Mouse (Mus musculus) gastrocnemius, postnatal 14 days (tissue): ENCODE data around the gene Kmt2b. TPM values are rescaled to one million over a fixed set of nuclear protein-coding genes. Genes with fewer than 3 reads are reported as not detected.

Experiments used
- DNase-seq: peaks from one replicate; pipeline ENCODE4 v3.0.0; 2021; ENCODE audit warnings: mixed read lengths
- intact Hi-C: fragments of 180-260 bp; cut with DNase I; formaldehyde crosslinking; loops from one replicate; pipeline ENCODE4 v1.15.1; 2025; ENCODE audit warnings: low total_unique reads
- total RNA-seq, 2 experiments: library from RNA; stranded (reverse); gene quantifications; 2 replicates each; pipeline ENCODE4 v1.2.3; 2021

Gene Kmt2b
- total RNA-seq, 2 experiments from 2014 or later = 14.1 to 15.2 TPM

DNA sequence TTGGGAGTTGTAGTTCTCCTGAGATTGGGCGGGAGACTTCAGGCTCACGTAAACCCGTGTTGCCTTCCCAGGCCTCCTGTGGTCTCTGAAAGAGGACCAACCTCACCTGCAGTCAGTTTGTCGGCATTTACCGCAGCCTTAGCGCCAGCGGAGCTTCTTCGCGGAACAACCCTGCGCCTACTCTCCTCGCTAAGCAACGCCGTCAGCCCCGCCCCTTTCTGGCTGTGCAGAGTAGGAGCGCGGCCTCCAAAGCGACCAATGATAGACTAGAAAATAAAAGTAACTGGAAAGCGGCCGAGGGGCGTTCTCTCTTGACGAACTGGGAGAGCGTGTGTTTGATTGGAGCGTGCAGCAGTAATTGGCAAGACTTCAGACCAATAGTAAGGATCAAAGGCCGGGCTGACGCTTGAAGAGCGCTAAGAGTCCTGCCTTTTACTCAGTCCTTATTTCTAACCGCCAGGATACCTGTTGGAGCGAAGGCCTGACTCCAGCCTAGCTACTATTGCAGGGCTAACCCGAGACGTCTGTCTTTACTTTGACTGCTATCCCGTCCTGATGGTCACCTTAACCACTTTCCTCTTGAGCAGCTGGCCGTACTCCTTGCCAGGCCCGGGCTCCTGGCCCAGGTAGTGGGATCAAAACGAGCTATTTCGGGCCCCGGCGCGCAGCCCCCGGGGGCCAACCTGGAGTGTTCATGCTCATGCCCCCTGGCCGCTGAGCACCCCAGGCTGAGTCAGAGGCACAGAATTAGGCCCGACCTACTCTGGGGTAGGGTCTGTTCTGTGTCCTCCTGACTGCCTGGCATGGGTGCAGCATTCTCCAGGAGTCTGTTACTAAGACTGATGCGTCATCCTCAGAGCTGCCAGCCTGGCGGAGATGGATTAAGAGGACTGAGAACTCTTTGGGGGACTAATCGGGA, 36.2 kb downstream of the Kmt2b start, which contains the start of the genes Hspb6 and Proser3:
TSS of gene Hspb6 (plus strand) at position 77 of the 919 bp plus-strand sequence.
TSS of gene Proser3 (minus strand) at position 198 of the 919 bp plus-strand sequence.
- DNase-seq = peak; percentile 97
- intact Hi-C loops = no loop called here

GRCm38 (mm10) chr7:30551445-30552101, 37.0 kb downstream of the Kmt2b start:
- DNase-seq = peak; percentile 30
- intact Hi-C loops = no loop called here

GRCm38 (mm10) chr7:30550603-30551002, 37.9 kb downstream of the Kmt2b start:
- intact Hi-C loops = no loop called here
- DNase-seq = no peak

GRCm38 (mm10) chr7:30549880-30550279, 38.6 kb downstream of the Kmt2b start:
- no peak for DNase-seq
- intact Hi-C loops = no loop called here

DNA sequence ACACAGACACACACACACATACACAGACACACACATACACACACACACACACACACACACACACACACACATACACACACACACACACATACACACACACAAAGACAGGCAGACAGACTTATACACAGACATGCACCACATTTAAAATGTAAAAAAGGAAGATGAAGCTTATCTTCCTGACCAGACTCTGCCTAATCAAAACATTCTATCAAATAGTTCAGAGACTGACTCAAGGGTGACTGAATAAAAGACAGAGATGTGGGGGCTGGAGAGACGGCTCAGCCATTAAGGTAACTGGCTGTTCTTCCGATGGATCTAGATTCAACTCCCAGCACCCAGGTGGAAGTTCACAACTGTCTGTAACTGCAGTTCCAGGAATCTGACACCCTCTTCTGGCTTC, 44.2 kb downstream of the Kmt2b start:
- intact Hi-C loops = no loop called here
- DNase-seq = no peak

- intact Hi-C loops = no loop called here
- no peak for DNase-seq
These were observed 48.0 kb downstream of the Kmt2b start for GRCm38 (mm10) chr7:30540572-30540971.

DNA sequence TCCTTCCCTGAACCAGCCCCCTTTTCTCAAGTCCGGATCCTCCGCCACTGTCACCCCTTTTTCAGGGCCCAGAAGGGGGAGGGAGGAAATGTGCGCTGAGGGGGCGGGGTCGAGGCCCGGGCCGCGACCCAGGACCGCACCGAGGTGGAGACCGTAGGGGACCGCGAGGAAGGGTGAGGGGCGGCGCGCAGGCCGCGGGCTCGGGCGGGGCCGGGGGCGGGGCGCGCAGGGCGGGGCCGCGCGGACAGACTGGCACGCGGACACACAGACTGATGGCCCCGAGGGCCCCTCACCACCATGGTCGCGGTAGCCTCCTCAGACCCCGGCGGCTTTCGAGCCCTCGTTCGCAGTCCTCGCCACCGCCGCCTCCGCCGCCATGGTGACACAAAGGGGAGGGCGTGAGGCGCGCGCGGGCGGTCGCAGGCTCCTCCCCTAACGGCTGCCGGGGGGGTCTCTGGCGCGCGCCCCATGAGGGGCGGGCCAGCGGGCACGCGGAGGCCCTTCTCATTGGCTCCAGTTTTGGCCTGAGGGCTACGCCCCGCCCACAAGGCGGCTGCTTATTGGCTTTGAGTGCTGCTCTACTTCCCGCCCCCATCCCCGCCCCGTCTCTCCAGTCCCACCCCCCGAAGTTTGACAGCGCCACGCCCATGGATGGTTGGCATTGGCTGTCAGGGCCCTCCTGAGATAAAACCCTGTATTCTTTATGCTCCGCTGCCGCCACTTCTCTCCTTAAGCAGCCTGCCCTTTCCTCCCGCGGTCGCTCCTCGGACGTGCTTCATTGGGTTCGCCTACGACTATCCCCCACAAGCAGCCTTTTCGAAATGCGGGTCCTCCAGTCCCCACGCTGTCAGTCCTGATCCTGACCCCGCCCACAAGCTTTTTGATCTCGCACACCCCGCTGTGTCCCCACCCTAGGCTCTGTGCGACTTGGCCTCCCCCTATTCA, 53.6 kb downstream of the Kmt2b start, which contains the start of gene Arhgap33:
TSS of gene Arhgap33 (minus strand) at position 428 of the 945 bp plus-strand sequence.
- DNase-seq = peak; percentile 95
- intact Hi-C loops = no loop called here

DNA sequence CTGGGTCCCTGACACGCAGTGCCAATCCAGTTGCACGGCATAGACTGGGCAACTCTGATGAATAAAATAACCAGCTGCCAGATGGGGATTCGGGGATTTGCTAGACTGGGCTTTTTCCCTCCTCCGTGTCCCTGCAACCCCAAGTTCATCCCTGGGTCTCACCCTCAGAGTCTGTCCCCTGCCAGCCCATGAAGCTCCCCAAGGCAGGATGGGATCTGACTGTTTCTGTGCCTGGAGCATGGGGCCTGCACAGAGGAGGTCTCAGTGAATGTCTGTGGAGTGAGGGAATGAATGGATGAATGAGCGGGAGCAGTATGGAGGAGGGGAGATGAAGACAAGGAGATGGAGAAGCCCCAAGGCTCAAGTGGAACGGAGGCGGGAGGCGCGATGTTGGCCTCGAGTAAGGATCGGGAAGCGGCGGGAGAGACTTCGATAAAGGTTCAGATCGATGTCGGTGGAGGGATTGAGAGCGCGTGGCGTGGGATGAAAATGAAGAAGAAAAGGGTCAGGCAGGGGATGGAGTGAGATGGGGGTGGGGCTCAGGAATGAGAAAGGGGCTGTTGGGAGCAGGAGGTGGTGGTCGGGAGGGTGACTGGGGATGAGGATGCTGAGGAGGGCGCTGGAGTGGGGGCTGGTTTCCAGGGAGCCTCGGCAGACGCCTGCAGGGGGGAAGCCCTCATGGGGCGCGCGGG, 54.4 kb downstream of the Kmt2b start:
- DNase-seq = no peak
- intact Hi-C loops = no loop called here

GRCm38 (mm10) chr7:30532931-30533330, 55.6 kb downstream of the Kmt2b start:
- peak; percentile 35 for DNase-seq

DNA sequence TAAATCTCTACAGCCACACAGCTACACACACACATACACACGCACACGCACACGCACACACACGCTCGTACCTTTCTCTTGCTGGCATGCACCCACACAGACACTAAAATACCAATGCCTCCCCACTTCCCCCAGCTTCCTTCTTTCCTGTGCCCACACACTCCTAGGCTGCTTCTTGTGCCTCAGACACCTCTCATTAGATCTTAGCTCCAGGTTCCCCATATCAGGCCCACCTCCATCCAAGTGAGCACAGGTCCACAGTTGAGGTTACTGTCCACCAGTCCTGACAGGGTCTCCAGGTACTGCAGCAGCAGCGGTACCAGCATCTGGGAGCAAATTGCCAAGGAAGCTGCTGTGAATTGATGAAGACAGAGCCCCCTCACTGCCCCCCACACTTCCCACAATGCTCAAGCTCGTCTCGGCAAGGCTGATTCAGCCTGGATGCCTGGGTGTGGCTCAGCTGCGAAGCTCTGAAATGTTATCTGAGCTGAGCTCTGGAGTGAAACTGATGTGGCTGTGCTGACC, 57.2 kb downstream of the Kmt2b start:
- intact Hi-C loops = no loop called here

More at GRCm38 (mm10) chr7:30532931-30533330, 55.6 kb downstream of the Kmt2b start:
- intact Hi-C loops = no loop called here

DNA sequence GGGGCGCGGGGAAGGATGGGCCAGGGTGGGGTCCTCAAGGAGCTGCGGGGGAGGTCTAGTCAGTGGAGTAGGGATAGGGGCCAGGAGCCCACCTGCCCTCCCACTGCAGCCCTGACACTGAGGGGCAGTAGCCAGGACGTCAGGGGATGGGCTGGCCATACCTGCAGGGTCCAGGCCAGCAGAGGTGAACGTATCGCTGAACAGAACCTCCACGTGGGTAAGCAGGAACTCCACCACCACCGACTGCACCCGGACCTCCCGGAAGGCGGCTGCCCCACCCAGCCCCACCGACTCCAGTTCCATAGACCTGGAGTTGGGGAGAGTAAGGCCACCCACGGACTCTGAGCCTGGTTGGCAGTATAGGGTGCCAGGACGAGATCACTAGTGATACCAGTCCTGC, 61.5 kb downstream of the Kmt2b start:
- intact Hi-C loops = no loop called here
- DNase-seq = no peak

More for the DNA sequence above, 57.2 kb downstream of the Kmt2b start:
- DNase-seq = no peak

- intact Hi-C loops = no loop called here
- no peak for DNase-seq
These were observed 62.1 kb downstream of the Kmt2b start for GRCm38 (mm10) chr7:30526399-30526798.

DNA sequence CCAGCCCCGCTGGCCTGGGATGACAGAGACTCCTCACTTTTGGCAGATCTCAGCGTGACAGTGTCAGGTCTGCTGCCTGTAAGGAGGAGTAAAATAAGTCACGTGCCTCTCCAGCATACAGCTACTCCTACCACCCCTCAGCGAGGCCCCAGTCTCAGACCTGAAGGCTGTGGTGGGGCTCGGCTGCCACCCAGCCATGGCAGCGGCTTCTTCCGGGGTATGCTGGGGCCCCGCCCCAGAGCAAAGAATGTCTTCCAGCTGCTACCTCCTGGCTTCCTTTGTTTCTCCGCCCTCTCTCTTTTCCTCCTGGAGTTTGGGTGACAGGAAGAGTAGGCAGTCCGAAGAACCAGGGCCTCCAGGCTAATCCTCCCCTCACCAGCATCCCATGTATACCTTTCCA, 62.6 kb downstream of the Kmt2b start:
- intact Hi-C loops = no loop called here
- no peak for DNase-seq

GRCm38 (mm10) chr7:30524487-30524886, 64.0 kb downstream of the Kmt2b start:
- no peak for DNase-seq
- intact Hi-C loops = no loop called here

DNA sequence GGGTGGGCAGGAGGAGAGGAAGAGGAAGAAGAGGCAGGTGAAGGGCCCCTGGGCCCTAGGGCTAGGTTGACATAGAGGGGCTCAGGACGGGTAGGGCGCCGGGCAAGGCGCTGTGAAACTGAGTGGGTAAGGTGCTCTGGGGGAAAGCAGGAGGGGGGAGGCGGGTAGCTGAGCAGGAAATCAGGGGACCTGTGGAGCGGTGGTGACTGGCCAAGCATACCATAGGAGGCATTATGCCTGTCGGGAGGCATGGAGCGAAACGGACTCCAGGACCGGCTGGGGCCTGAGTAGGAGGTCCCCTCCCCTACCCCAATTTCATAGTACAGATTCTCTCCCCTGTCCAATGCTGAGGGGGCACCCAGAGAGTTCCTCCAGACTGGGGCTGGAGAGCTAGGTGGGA, 65.7 kb downstream of the Kmt2b start:
- intact Hi-C loops = no loop called here
- DNase-seq = no peak

GRCm38 (mm10) chr7:30520856-30521255, 67.7 kb downstream of the Kmt2b start:
- intact Hi-C loops = no loop called here
- no peak for DNase-seq

GRCm38 (mm10) chr7:30520396-30520795, 68.1 kb downstream of the Kmt2b start:
- DNase-seq = no peak
- intact Hi-C loops = no loop called here
